Mouse (Mus musculus): ENCODE measurements around the gene Tom1l2.

DNA sequence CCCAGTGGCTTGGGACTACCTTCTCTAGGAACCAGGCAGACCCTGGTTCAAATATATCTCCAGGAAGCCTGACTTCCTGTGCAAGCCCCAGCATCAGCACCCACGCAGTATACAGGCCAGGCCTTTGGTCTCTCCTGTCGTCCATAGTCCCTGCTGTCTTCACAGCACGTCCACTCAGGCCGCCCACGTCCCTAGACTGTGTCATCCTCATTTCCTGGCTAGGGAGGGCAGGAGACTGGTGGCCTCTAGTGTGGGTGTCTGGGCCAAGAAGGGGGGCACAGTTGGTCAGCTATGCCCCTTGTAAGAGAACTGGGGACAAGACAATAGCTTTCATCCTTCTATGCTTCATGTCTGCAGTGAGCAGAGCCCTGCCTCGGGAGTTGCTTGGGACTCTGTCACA lies 160.2 kb downstream of the Tom1l2 start:
- TF ChIP-seq POLR2A (IDR thresholded peaks at IDR 0.05; ENCODE audit: borderline replicate concordance, low read depth, low read length) = no peak
- TF ChIP-seq CTCF (IDR thresholded peaks at IDR 0.05; ENCODE audit: low read depth, low read length) = no peak

Measured in bone marrow macrophage, adult 2 months (primary cell).